Mouse (Mus musculus) embryonic facial prominence, embryonic 14.5 days (tissue): ENCODE results near the gene Ppcdc. TPM values are rescaled to one million over a fixed set of nuclear protein-coding genes. Genes with fewer than 3 reads are reported as not detected.

Experiments
- ATAC-seq: fragments of 200-750 bp; cut with Nextera tagmentation; 2 replicates; pipeline ENCODE4 v1.8.0; 2017; ENCODE audit warnings: low read depth, moderate number of reproducible peaks, moderate TSS enrichment
- DNase-seq: peaks from one replicate; pipeline ENCODE4 v3.0.0-alpha.2; 2015; ENCODE audit warnings: low spot score
- H3K27ac ChIP-seq: fragments of 300-500 bp; sonication (generic); replicated peaks from 2 replicates; pipeline ENCODE4 v1.5.1; 2014; ENCODE audit warnings: low read depth, mild to moderate bottlenecking, low read length, moderate library complexity
- H3K27me3 ChIP-seq: fragments of 300-500 bp; sonication (generic); replicated peaks from 2 replicates; pipeline ENCODE4 v1.6.1; 2014; ENCODE audit warnings: low read length; ENCODE audit not compliant: control insufficient read depth, insufficient read depth
- H3K36me3 ChIP-seq: fragments of 300-500 bp; sonication (generic); 2 replicates; pipeline ENCODE4 v1.6.1; 2014; ENCODE audit warnings: low read length, mixed read lengths; ENCODE audit not compliant: control insufficient read depth, insufficient read depth
- H3K4me1 ChIP-seq: fragments of 300-500 bp; sonication (generic); 2 replicates; pipeline ENCODE4 v1.6.1; 2014; ENCODE audit warnings: antibody characterized with exemption, low read length; ENCODE audit not compliant: control insufficient read depth, insufficient read depth
- H3K4me2 ChIP-seq: fragments of 300-500 bp; sonication (generic); 2 replicates; pipeline ENCODE4 v1.6.1; 2014; ENCODE audit warnings: low read depth, mild to moderate bottlenecking, low read length, moderate library complexity, mixed read lengths
- H3K4me3 ChIP-seq: fragments of 300-500 bp; sonication (generic); 2 replicates; pipeline ENCODE4 v1.5.1; 2014; ENCODE audit warnings: low read depth, mild to moderate bottlenecking, low read length
- H3K9ac ChIP-seq: fragments of 300-500 bp; sonication (generic); 2 replicates; pipeline ENCODE4 v1.6.1; 2014; ENCODE audit warnings: low read depth, mild to moderate bottlenecking, low read length, moderate library complexity, mixed read lengths
- H3K9me3 ChIP-seq: fragments of 300-500 bp; sonication (generic); 2 replicates; pipeline ENCODE4 v1.6.1; 2016; ENCODE audit warnings: low read length; ENCODE audit not compliant: control insufficient read depth
- WGBS: fragments of 180-500 bp; shearing (Covaris S2); extraction: QIAGEN DNeasy Blood & Tissue Kit; methylation state at CpG from one replicate; pipeline ENCODE4 v1.1.7; 2014; 5-methylcytosine and 5-hydroxymethylcytosine counted together
- polyA plus RNA-seq: library from polyadenylated mRNA; unstranded; fragments of >200 nt; fragmentation: Nextera tagmentation; extraction: Ambion mirVana; gene quantifications from 2 replicates; pipeline ENCODE4 v1.2.1, GENCODE M21; 2014

Gene Ppcdc
- polyA plus RNA-seq, 1 experiment from 2014 or later, result 20.2 TPM

DNA sequence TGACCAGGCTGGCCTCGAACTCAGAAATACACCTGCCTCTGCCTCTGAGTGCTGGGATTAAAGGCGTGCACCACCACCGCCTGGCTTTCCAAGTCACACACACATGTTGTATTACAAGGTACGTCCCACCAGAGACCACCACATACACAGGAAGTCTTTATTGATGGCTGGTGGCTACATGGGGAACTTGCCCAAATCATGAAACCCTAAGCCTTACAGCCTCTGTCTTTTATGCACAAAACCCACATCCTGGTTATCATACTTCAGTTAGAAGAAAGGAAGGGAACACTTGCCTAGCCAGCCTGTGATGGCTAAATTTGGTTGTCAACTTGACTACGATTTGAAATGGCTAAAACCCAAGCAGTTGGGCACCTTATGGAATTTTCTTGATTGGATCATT, 35.9 kb downstream of the Ppcdc start:
- no peak for ATAC-seq
- no peaks in the 10 kb centered on the region for H3K4me1 ChIP-seq

GRCm38 (mm10) chr9:57402318-57403251, 37.3 kb downstream of the Ppcdc start:
- no peak overlapping the region for H3K9ac ChIP-seq
- H3K27ac ChIP-seq, result no peak overlapping the region
- H3K4me2 ChIP-seq, result no peak overlapping the region
- no peaks in the 10 kb centered on the region for H3K36me3 ChIP-seq
- no peaks in the 10 kb centered on the region for H3K4me1 ChIP-seq
- ATAC-seq (no peak), DNase-seq (no peak)
- peaks cover 20% of the 10 kb centered on the region for H3K9me3 ChIP-seq
- H3K27me3 ChIP-seq, result no peaks in the 10 kb centered on the region
- WGBS, result 76% methylated on average over 15 of the region's 15 CpGs
- no peak overlapping the region for H3K4me3 ChIP-seq

More for the DNA sequence above, 35.9 kb downstream of the Ppcdc start:
- no peak overlapping the region for H3K4me3 ChIP-seq
- H3K27ac ChIP-seq, result no peak overlapping the region
- DNase-seq, result no peak
- no peaks in the 10 kb centered on the region for H3K36me3 ChIP-seq
- H3K4me2 ChIP-seq, result no peak overlapping the region
- WGBS, result 89% methylated on average over 5 of the region's 5 CpGs
- H3K9ac ChIP-seq, result no peak overlapping the region
- H3K27me3 ChIP-seq, result no peaks in the 10 kb centered on the region
- peaks cover 13% of the 10 kb centered on the region for H3K9me3 ChIP-seq

GRCm38 (mm10) chr9:57398773-57399172, 41.2 kb downstream of the Ppcdc start:
- H3K27me3 ChIP-seq, result no peaks in the 10 kb centered on the region
- DNase-seq (no peak), ATAC-seq (no peak)
- no peak overlapping the region for H3K4me3 ChIP-seq
- no peak overlapping the region for H3K9ac ChIP-seq
- peaks cover 20% of the 10 kb centered on the region for H3K9me3 ChIP-seq
- H3K4me1 ChIP-seq, result no peaks in the 10 kb centered on the region
- 97% methylated on average over 2 of the region's 2 CpGs for WGBS
- H3K4me2 ChIP-seq, result no peak overlapping the region
- no peaks in the 10 kb centered on the region for H3K36me3 ChIP-seq
- no peak overlapping the region for H3K27ac ChIP-seq

DNA sequence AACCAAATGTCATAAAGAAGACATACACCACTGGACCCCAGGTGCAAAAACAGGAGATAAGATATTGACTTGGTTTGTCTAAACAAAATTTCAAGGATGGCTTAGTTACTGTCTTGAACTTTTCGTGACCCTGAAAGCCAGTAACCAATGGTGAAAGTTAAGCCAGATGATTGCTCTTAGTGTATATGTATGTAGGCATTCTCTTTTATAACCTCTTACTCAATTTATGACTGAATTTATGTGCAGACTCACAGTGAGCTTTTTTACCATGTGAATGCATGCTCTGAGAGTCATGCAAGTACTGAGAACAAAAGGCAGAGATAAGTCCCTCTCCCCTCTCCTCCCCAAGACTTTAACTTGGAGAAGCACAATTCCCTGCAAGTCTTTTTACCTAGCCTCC, 47.0 kb downstream of the Ppcdc start:
- no peaks in the 10 kb centered on the region for H3K36me3 ChIP-seq
- no peaks in the 10 kb centered on the region for H3K27me3 ChIP-seq
- WGBS, result 78% methylated on average over 1 of the region's 1 CpGs
- no peaks in the 10 kb centered on the region for H3K9me3 ChIP-seq
- H3K27ac ChIP-seq, result no peak overlapping the region
- H3K9ac ChIP-seq, result no peak overlapping the region
- H3K4me2 ChIP-seq, result no peak overlapping the region
- H3K4me3 ChIP-seq, result no peak overlapping the region
- DNase-seq (no peak), ATAC-seq (no peak)
- H3K4me1 ChIP-seq, result no peaks in the 10 kb centered on the region

DNA sequence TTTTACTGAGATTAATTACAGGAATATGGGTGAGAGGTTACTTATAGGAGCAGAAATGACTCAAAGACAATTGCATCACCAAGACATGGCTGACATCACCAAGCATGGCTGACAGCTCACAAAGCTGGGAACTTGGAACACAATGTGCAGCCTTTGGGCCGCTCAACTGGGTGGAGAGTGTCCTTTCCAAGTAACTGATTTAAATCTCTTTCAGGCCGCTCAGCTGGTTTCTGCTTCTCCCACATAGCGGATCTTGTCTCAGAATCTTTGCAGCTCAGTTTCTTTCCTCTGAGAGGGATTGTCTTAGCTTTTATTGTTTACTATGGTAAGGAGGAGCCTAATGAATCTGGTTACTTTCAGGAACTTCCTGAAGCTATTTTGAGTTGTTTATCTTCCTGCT, 49.1 kb downstream of the Ppcdc start:
- no peak overlapping the region for H3K4me3 ChIP-seq
- no peak overlapping the region for H3K9ac ChIP-seq
- H3K4me1 ChIP-seq, result no peaks in the 10 kb centered on the region
- H3K27me3 ChIP-seq, result no peaks in the 10 kb centered on the region
- no peaks in the 10 kb centered on the region for H3K36me3 ChIP-seq
- no peaks in the 10 kb centered on the region for H3K9me3 ChIP-seq
- no peak overlapping the region for H3K27ac ChIP-seq
- H3K4me2 ChIP-seq, result no peak overlapping the region
- DNase-seq (no peak), ATAC-seq (no peak)
- 82% methylated on average over 3 of the region's 3 CpGs for WGBS

- DNase-seq (no peak), ATAC-seq (no peak)
- no peaks in the 10 kb centered on the region for H3K9me3 ChIP-seq
- no peaks in the 10 kb centered on the region for H3K27me3 ChIP-seq
- no peak overlapping the region for H3K4me3 ChIP-seq
- 12% methylated on average over 1 of the region's 1 CpGs for WGBS
- no peak overlapping the region for H3K27ac ChIP-seq
- H3K4me2 ChIP-seq, result no peak overlapping the region
- no peak overlapping the region for H3K9ac ChIP-seq
- H3K36me3 ChIP-seq, result no peaks in the 10 kb centered on the region
- no peaks in the 10 kb centered on the region for H3K4me1 ChIP-seq
Observed at GRCm38 (mm10) chr9:57389131-57389530, 50.8 kb downstream of the Ppcdc start.

DNA sequence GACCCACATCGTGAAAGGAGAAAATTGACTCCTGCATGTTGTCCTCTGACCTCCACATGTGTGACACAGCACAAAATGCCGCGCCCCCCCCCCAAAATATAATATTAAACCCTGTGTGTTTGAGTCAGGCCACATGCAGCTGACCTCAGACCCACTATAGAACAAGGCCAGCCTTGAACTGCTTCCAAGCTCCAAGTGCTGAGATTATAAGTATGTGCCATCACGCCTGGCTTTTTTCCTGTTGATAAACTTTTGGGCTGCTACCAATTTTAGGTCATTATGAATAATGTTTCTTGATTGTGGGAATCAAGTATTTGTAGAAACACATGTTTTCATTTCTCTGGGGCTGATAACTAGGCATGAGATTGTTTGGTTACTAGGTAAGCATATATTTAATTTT, 53.0 kb downstream of the Ppcdc start:
- 78% methylated on average over 4 of the region's 4 CpGs for WGBS

GRCm38 (mm10) chr9:57384621-57385020, 55.3 kb downstream of the Ppcdc start:
- DNase-seq, result no peak
- Histone ChIP-seq H3K27ac (no peak overlapping the region), H3K4me2 (no peak overlapping the region), H3K36me3 (no peaks in the 10 kb centered on the region), H3K4me3 (no peak overlapping the region), H3K4me1 (no peaks in the 10 kb centered on the region), H3K27me3 (no peaks in the 10 kb centered on the region), H3K9ac (no peak overlapping the region), H3K9me3 (no peaks in the 10 kb centered on the region)
- ATAC-seq, result no peak
- 68% methylated on average over 2 of the region's 2 CpGs for WGBS

More for the DNA sequence above, 53.0 kb downstream of the Ppcdc start:
- Histone ChIP-seq H3K9ac (no peak overlapping the region), H3K27me3 (no peaks in the 10 kb centered on the region), H3K4me1 (no peaks in the 10 kb centered on the region), H3K4me2 (no peak overlapping the region), H3K36me3 (no peaks in the 10 kb centered on the region), H3K4me3 (no peak overlapping the region), H3K27ac (no peak overlapping the region), H3K9me3 (no peaks in the 10 kb centered on the region)
- ATAC-seq (no peak), DNase-seq (no peak)

DNA sequence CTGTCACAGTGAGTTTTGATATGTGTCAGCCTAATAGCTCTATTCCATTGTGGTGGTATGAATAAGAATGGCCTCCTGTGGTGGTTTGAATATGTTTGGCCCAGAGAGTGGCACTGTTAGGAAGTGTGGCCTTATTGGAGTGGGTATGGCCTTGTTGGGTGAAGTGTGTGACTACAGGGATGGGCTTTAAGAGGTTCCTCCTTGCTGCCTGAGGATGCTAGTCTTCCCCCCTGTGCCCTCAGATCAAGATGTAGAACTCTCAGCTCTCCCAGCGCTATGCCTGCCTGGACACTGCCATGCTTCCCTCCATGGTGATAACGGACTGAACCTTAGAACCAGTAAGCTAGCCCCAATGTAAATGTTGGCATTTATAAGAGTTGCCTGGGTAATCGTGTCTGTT, 78.9 kb downstream of the Ppcdc start:
- H3K36me3 ChIP-seq, result no peaks in the 10 kb centered on the region
- no peak for DNase-seq
- H3K9me3 ChIP-seq, result no peaks in the 10 kb centered on the region
- no peak overlapping the region for H3K27ac ChIP-seq
- no peak overlapping the region for H3K4me3 ChIP-seq
- no peak for ATAC-seq
- H3K27me3 ChIP-seq, result no peaks in the 10 kb centered on the region
- no peak overlapping the region for H3K9ac ChIP-seq
- 90% methylated on average over 3 of the region's 3 CpGs for WGBS
- no peaks in the 10 kb centered on the region for H3K4me1 ChIP-seq
- H3K4me2 ChIP-seq, result no peak overlapping the region
